Mouse (Mus musculus) gastrocnemius, adult 18-20 months (tissue): ENCODE results near the gene Rab31. TPM values are rescaled to one million over a fixed set of nuclear protein-coding genes. Genes with fewer than 3 reads are reported as not detected.
A peak's percentile ranks its signal among the peaks of the same experiment; 100 is the strongest.

Experiments used
- DNase-seq: peaks from one replicate; pipeline ENCODE4 v3.0.0; 2021; ENCODE audit warnings: low spot score
- total RNA-seq, 2 experiments: library from RNA; stranded (reverse); gene quantifications; 2 replicates each; pipeline ENCODE4 v1.2.3; 2021

Rab31 gene
- total RNA-seq, 2 experiments from 2014 or later, result 4.6 to 5.1 TPM

DNA sequence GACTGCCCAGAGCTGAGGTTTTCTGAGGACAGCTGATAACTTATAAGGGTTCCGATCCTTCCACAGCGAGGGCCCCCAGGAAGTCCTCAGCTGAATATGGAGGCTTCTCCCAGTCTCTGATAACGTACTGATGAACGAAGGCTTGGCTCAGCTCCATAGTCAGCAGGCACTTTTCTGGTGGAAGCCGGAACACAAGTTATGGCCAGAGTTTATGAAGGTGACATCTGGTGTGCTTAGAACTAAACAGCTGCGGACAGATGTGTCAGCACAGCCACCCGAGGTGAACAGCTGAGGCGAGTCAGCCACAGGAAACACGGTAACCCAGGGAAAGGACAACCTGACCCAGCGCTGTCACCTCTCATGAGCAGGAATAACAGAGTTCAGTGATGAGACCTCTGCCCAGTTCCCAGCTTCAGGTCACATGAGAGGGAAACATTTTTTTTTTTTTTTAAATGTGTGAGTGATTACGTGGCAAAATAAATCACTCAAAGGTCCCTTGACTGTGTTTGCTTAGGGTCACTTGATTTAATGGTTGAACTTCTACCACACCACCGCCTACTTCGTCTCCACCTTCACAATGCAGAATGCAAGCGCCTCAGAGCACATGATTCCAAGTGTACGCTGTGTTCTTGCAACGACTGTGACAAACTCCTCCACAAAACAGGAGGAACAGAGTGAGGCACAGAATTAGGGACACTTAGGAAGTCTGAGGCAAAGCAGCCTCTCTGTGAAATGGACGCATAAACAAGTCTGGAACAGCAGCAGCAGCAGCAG lies 106.0 kb downstream of the Rab31 start:
- no peak for DNase-seq

DNA sequence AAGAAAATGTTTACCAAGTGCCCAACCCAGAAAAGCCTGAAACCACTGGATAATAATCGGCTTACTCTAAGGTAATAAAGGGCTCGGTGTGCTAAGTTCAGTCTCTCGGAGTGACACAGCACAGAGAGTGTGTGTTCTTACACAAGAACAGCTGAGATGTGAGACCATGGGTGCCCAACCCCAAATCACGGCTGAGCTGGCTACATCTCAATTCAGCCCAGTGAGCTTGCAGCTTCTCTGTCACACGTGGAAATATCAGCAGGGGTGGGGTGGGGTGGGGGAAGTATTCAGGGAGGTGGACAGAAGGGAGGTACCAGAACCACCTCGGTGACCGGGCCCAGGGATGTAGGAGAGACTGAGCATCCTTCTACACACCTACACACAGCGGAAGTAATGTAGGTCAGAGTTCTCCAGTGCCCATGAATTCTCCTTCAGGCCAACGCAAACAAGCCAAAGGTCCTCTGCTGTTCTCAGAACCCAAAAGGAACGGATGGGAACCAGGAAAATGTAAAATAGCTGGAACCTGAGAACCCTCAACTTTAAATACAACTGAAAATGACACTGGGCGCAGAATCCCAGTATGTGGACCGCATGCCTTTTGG lies 106.7 kb downstream of the Rab31 start:
- DNase-seq, result no peak

DNA sequence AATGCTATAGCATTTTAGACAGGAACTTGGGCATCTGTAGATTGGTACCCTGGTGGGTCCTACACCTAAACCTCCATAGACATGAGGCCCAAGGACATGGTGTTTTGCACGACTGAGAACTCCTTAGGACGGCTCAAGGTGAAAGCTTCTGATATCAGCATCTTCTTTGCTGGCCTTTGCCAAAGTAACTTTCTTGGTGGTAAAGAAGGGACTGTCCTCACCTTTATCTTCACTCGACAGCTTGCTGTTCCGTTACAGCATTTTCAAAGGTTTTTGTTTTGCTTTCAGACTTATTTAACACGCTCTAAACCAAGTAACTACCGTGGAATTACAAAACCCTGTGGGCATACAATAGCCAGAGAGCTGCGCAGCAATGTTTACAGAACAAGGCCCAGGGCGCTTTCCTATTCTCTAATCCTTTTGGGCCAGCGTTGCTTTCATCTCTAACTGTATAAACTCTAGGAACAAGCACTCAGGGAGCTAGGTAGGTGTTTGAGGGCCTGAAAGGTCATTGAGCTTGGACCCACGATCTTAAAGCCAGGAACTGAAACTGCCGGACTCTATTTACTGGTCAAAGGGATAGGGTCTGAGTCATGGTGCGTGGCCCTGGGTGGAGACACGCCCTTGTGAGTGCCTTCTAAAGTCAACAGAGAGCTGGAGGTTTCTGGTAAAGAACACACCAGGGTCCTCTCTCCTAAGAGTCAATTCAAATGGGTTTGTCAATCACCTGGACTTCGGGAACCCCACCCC lies 109.0 kb downstream of the Rab31 start:
- DNase-seq, result no peak

DNA sequence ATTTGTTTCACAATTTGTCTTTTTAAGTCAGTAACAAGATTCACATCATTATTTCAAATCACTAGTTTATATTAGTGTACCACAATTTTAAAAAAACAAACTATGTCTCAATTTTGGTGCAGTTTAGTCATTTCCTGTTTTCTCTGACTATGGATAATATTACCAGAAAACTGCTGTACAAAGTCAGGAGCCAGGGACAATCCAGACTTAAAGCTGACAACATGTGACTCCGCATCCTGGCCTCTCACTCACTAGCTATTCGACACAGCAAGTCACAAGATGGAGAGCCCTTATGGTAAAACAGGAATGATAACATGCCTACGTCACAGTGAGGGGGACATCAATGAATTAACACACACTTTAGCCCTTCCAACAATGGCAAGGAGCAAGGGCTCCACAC lies 109.9 kb downstream of the Rab31 start:
- no peak for DNase-seq

DNA sequence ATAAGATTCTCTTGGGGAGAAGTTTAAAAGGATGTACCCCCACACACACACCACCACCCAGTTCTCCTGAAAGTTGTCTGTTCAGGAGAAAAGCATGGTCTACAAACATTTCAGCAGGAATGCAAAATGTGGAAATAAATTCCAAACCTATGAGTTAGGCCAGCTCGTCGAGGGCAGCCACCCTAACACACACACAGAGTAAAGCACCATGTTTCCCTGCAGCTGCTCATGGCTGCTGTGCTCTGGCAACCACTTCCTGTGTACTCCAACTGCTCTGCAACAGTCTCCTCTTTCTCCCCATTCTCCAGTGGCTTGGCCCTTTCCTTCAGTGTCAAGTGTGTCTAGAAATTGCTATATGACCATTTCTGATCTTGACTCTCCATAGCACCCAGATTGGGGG lies 114.1 kb downstream of the Rab31 start:
- no peak for DNase-seq

DNA sequence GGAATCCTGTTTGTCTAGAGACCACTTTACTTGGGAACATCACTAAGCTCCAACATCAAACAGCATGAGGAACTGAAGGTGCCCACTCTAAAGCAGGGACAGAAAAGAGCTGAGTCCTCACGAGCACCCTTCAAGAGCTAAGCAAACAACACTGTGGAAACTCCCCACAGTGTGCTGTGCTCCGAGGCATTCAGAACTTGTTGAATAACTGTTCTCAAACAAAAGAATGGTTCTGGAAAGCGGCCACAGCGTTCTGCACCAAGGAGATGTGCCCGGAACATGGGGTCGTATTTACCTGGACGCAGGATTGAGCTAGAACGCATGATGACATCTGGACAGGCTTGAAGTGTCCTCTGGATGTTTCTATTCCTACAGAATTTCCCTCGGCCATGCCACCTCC lies 114.6 kb downstream of the Rab31 start:
- DNase-seq, result no peak

DNA sequence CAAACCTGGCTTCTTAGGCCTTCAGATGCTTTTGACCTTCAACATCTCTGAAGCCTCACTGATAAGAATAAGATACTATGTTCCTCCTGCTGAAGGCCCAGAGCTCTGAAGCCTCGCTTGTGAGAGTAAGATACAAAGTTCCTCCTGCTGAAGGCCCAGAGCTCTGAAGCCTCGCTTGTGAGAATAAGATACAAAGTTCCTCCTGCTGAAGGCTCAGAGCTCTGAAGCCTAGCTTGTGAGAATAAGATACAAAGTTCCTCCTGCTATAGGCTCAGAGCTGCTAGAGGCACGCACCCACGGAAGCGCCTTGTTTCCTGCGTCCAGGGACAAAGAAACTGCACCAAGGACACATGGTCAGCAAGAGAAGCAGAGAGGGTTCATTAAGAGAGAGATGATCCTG lies 115.8 kb downstream of the Rab31 start:
- no peak for DNase-seq

DNA sequence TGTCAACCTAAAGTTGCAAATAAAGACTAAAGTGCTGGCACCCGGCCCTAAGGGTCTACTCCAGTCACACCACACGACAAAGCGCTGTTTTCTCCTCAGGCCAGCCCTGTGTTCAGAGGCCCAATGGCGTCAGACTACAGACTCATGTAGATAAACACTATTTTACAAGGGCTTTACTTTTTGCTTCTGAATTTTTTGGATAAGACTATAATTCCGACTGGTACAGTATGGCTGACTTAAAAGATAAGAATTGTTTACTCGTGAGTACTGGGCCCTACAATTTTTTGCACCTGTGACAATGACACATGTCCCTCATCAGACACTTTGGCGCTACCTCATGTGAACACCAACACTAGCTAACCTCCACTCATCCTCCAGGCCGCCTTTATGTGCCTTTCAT lies 116.5 kb downstream of the Rab31 start:
- no peak for DNase-seq

DNA sequence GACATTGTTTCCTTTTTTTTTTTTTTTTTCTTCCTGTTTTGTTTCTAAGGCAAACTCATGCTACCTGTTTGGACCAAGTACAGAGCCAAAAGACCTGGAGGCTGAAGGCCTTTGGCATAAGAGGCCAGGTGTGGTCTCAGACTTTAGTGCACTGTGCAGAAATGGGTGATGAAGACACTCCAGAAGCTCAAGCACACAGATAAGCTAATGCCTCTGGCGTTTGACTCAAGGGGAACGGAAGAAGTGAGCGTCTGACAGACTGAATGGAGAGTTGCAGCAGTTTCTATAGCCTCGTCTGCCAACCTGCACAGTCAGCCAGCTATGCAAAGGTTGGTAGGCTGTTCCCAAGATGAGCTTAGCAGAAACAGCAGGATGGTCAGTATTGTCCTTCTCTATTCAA lies 116.9 kb downstream of the Rab31 start:
- no peak for DNase-seq

DNA sequence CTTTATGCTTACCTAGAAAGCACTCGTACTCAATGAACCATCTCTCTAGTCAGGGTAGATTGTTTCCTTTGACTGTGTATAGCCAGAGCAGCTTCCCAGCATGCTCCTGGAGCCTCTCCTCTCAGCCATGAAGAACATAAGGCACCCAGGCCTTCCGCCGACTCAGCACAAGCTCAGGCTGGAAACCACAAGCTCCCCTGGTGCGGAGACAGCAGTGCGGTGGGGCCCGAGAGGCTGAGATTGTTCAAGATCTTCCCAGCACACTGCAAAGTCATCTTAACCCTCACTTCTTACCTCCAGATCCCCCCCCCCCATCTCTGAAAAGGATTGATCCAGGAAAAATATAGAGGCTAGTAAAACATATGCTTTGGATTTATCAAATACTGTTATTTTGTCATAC lies 122.0 kb downstream of the Rab31 start:
- no peak for DNase-seq

DNA sequence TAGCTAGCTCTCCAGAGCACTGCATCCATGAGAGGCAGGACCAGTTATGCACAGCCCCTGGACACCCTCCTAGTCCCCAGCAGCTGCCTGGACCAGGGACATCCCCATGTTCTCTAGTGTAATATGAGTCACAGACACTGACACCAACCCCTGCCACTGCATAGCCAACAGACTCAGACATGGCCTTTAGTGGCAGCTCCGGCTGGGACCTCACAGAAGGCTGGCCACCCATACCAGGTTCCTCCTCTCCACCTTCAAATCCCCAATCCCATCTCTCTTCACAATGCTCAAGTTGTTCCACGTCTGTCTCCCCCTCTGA lies 123.4 kb downstream of the Rab31 start:
- DNase-seq, result no peak

DNA sequence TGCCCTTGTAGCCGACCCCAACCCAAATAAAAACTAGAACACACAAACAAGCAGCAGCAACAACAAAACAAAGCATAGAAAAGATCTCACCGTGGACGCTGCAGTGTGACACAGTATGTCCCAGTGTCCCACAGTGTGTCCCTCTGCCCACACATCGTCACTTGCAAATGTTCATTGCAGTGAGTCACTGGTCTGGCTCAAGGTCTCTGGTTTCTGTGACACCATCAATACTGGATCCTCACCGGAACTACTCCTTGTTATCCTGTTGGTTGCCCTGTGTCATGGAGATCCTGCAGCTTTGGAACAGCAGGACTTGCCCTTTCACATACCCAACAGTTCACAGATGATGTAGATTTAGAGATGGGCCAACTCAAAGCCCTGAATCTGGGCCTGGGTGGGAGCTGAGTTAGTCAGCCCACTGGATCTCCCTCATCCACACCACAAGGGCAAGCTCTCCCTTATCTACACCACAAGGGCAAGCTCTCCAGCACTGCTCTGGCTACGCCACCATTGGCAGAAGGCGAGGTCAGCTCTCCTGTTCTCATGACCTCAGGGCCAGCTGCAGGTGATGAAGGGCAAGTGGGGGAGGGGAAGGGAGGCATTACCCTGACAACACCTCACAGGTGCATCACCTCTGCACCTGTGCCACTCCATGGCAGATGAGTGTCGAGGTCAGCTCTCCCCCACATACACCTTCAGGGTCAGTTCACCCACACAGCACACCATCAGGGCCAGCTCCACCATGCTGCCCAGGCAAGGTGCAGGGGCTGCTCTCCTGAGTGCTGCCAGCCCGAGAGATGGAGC lies 124.0 kb downstream of the Rab31 start:
- no peak for DNase-seq

DNA sequence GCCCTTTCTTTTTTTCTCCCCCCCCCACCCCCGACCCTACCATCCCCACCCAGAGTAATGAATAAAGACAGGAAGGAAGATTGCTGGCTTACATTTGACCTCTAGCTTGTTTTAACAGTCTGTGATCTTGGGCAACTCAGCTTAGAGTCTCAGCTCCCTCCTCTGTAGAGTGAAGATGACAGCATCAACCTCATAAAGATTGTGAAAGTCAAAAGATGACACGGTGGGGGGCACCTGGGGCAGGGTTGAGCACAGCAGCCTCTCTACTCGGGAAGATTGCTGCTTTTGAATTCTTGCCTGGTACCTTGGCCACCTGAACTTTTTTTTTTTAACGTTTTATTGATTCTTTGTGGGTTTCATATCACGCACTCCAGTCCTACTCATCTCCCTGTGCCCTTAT lies 124.6 kb downstream of the Rab31 start:
- DNase-seq, result no peak

DNA sequence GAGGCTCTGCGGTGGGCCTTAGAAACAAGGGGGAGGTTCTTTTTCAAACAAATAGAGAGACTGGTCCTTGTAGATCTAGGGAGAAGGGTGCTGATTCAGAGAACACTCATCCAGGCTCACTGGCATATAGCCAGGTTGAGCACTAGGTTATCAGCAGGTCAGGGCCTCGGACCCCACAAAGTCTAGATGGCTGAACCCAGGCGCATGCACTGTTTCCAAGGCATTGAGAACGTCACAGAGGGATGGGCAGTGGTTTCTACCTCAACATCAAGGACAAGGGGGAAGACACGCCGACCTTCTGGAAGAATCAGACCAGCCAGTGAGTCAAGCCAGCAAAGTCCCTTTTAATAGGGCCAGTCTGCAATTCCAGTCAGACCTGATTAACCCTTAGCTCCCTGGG lies 125.3 kb downstream of the Rab31 start:
- DNase-seq, result no peak

DNA sequence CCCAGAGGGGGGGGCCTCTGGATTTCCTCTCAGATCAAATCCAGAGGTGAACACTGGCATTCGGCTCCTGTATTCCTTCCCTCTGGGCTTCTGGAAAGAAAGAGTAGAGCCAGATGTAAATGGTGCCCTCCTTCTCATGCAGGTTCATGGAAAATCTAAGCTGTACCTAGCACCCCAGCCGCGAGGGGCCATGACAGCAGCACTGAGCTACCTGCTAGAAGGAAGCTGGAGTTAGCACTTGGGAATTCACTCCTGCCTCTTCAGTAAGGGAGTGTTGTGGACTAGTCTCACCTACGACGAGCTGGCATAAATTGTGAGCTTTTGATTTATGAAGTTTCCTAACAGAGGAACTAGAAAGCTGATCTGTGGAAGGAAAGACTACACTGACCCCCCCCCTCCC lies 129.0 kb downstream of the Rab31 start:
- no peak for DNase-seq

DNA sequence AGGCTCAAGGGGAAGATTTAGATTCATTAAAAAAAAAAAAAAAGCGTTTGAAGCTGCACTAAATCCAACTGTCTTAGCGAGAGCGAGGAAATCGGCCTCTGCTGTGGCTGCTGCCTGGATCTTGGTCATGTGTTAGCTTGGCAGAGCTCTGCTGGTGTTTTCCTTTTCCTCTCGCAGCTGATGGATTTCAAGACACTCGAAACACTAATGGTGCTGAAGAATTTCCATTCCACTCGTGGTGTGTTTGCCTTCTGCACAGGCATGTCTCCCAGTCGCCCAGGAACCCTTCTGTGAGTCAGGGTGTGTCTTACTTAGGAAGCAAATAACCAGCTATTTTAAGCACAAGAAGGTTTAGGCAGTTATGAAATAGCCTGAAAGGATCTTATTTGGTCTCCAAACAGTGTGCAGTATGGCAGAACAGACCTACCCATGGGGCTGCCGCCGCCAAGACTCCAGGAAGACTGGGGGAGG lies 129.5 kb downstream of the Rab31 start:
- peak; percentile 43 for DNase-seq

DNA sequence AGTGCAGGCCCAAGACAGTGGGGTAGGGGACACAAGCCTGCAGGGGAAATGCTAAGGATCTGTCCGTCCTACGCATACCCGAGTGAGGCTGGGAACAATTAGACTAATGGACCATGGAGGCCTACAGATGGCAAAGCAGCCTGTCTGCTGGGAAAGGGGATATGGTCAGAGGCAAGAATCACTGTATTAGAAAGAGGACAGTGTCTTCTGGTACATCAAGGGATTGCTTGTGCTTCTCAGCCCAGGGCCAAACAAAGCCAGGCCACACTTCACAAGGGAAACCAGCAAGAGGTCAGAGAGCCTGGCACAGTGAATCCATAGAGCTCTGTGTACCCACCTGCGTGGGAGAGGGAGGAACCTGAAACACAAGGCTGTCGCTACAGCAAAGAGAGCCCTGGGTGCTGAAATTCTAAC lies 130.0 kb downstream of the Rab31 start:
- DNase-seq, result no peak

DNA sequence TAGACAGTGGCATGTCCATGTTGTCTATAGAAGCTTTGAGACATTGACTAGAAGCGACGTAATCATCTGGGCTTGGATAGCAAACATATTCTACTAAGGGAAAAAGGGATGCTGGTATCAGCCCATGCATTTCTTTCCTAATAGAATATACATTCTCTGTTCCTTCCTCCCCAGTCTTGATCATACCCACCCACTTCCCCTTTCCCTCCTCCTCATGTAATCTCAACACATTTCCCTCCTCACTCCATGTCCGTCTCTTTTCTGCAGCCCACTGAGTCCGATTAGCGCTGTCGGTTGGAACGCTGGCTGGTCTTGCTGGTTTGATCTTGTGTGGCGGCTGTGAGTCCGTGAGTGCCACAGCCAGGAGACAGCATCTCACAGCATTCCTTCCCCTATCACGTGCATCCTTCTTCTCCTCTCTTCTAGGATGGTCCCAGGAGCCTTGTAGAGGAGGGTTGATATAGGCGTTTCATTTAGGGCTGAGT lies 130.8 kb downstream of the Rab31 start, which contains the start of gene Txndc2:
Gene Txndc2 (minus strand): TSS at position 435 of the 485 bp plus-strand sequence.
- no peak for DNase-seq

DNA sequence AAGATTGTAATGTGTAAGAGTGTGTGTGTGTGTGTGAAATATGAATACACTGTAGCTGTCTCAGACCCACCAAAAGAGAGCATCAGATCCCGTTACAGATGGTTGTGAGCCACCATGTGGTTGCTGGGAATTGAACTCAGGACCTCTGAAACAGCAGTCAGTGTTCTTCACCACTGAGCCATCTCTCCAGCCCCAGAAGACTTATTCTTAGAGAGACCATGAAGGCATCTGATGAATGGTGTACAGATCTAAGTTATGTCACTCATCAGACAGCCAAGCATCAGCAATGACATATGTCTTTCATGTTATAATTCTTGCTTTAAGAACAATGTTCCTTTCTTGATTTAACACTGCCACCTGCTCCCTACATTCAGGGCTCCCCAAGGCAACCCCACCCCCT lies 133.4 kb downstream of the Rab31 start:
- DNase-seq, result no peak

DNA sequence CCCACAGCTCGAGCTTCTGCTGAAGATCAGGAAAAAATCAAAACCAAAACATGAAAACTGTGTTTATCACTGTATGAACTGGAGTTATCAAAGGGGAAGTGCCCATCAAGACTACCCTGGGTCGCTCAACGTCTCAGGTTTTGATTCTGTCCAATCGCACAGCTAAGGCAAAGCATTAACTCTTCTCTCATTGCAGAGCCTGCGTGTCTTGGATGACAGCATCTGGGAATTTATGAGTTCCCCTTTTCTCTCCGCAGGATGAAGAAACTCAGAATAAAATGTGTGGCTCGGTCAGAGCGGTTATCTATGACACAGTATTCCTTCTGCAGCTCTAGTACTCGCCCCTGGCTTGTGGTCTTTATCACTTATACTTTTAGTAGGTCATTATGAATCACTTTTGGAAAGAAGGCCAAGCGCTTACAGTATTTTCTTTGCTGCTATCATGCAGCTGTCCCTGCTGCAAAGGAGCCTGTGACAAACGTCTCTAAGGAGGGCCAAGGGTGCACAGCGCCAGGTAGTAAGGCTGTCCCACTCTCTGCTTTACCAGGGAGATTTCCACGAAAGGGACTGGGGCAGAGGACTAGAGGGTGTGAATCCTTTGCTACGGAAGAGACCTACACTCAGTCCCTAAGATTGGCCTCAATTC lies 136.7 kb downstream of the Rab31 start:
- DNase-seq, result no peak

DNA sequence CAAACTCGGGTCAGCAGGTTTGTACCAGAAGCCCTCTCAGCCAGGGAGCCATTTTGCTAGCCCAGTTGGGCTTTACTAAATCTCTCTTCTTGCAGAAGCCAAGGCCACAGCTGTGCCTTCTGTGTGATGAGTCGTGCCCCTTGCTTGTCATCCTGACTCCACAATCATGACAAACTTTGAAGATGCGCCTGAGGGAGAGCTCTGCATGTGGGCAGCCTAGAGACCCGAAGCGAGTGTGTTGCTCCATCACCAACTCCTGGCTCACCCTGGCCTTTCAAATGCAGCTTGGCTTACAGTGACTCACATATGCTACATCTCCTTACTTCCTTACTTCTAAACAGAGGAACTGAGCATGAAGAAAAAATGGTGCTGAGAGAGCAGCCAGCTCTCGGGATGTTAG lies 142.6 kb downstream of the Rab31 start:
- no peak for DNase-seq
